Mouse (Mus musculus): ENCODE results near the gene Pik3ip1. TPM values are rescaled to one million over a fixed set of nuclear protein-coding genes. Genes with fewer than 3 reads are reported as not detected.
A peak's percentile ranks its signal among the peaks of the same experiment; 100 is the strongest.

The Pik3ip1 gene
- polyA plus RNA-seq, 1 experiment, result 0.24 TPM

GRCm38 (mm10) chr11:3374293-3374645 is 44.1 kb downstream of the Pik3ip1 start:
- no peak for TF ChIP-seq GATA1 (IDR thresholded peaks at IDR 0.05; ENCODE audit: low read length)

GRCm38 (mm10) chr11:3374741-3375140 is 44.5 kb downstream of the Pik3ip1 start:
- TF ChIP-seq GATA1 (IDR thresholded peaks at IDR 0.05; ENCODE audit: low read length), result no peak

- no peak for TF ChIP-seq GATA1 (IDR thresholded peaks at IDR 0.05; ENCODE audit: low read length)
Observed at GRCm38 (mm10) chr11:3379427-3379826, 49.2 kb downstream of the Pik3ip1 start.

- no peak for TF ChIP-seq GATA1 (IDR thresholded peaks at IDR 0.05; ENCODE audit: low read length)
Observed at GRCm38 (mm10) chr11:3381148-3381814, 51.1 kb downstream of the Pik3ip1 start.

DNA sequence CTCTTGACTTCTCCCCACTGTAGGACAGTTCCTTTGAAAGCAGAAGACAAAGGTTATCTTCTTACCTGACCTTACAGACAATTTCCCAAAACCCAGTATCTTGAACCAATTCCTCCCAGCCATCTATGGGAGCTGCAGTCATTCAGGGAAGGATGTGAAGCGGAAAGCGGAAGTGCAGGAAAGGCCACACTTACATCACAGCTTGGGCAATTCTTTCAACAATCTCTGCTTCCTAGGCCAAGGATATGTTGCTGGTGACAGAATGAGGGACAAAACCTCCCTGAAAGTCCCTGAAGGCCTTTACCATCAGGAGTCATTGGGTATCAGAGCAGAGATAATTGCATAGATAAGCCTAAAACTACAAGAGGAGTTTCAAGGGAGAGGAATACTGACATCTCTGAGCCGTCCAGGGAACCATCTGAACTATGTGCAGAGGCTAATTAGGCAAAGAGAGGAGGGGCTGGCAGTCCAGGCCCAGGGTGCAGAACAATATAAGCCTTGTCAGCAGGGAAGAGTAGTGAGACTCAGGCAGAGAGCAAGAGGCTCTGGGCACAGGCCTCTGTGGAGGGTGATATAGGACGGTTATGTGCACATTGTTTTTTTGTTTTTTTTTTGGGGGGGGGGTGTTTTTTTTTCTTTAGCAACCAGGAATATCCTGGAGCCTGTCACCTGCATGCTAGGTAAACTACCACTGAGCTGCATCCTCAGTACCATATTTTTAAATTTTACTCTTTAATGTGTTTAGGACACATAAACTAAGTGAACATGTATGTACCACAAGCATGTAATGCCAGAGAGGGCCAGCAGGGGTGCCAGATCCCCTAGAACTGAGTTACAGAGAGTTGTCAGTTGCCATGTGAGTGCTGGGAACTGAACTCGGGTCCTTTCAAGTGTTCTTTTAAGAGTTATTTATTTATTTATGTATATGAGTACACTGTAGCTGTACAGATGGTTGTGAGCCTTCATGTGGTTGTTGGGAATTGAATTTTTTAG is 52.7 kb downstream of the Pik3ip1 start:
- TF ChIP-seq GATA1 (IDR thresholded peaks at IDR 0.05; ENCODE audit: low read length), result no peak

GRCm38 (mm10) chr11:3386941-3387368 is 56.8 kb downstream of the Pik3ip1 start:
- TF ChIP-seq GATA1 (IDR thresholded peaks at IDR 0.05; ENCODE audit: low read length), result peak; percentile 8

DNA sequence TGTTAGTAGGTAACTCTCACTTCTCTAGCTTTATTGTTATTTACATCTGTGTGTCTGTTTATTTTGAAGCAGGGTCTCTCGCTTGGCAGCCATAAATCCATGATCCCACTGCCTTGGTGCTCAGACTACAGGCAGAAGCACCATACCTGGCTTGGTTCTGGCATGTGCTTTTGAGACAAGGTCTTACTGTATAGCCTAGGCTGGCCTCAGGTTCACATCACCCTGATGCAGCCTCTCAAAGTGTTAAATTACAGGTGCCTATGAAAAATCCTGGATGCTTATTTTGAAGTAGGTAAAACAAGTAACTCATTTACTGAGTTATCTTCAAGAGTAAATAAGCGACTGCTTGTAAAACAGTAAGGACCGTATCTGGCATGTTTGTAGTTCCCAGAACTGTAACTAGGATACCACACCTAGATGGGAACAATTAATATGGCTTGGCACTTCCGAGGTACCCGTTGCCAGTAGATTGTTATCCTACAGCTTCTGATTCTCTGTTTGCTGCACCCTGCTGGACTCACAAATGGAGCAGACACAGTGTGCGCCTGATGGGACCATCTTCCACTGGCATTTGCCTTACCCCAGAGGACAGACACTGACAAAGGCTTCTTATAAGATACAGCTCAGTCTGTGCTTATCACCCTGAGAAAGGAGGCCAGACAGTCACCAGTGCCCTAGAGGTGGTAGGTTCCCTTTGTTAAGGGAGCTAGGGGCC is 57.4 kb downstream of the Pik3ip1 start:
- TF ChIP-seq GATA1 (IDR thresholded peaks at IDR 0.05; ENCODE audit: low read length), result no peak

GRCm38 (mm10) chr11:3389996-3390395 is 59.8 kb downstream of the Pik3ip1 start:
- TF ChIP-seq GATA1 (IDR thresholded peaks at IDR 0.05; ENCODE audit: low read length), result no peak

- no peak for TF ChIP-seq GATA1 (IDR thresholded peaks at IDR 0.05; ENCODE audit: low read length)
Observed at GRCm38 (mm10) chr11:3390789-3391188, 60.6 kb downstream of the Pik3ip1 start.

- TF ChIP-seq GATA1 (IDR thresholded peaks at IDR 0.05; ENCODE audit: low read length), result no peak
Observed at GRCm38 (mm10) chr11:3392526-3392925, 62.3 kb downstream of the Pik3ip1 start.

Other genes with a start within 250 kb of the Pik3ip1 start
- 39.0 and 40.6 TPM in 2 replicates for gene Sfi1, start 136.9 kb upstream of the Pik3ip1 start, polyA plus RNA-seq (2012)
- 81.0 and 161 TPM in 2 replicates for gene Eif4enif1, start 128.0 kb upstream of the Pik3ip1 start, polyA plus RNA-seq (2012)
- gene Drg1, start 64.0 kb upstream of the Pik3ip1 start, polyA plus RNA-seq (2012), result 84.4 and 103 TPM in 2 replicates
- gene Patz1, start 41.5 kb upstream of the Pik3ip1 start, polyA plus RNA-seq (2012), result 108 and 127 TPM in 2 replicates
- 27.6 and 33.3 TPM in 2 replicates for gene Limk2, start 78.8 kb downstream of the Pik3ip1 start, polyA plus RNA-seq (2012)
- 1.8 and 2.1 TPM in 2 replicates for gene Rnf185, start 122.0 kb downstream of the Pik3ip1 start, polyA plus RNA-seq (2012)
- 0.02 TPM in 1 of 2 replicates, not detected in the other for gene Pla2g3, start 157.9 kb downstream of the Pik3ip1 start, polyA plus RNA-seq (2012)
- not detected in 2 replicates for gene Inpp5j, start 174.4 kb downstream of the Pik3ip1 start, polyA plus RNA-seq (2012)
- not detected in 2 replicates for gene Selenom, start 184.3 kb downstream of the Pik3ip1 start, polyA plus RNA-seq (2012)
- gene Smtn, start 210.2 kb downstream of the Pik3ip1 start, polyA plus RNA-seq (2012), result not detected in 2 replicates